Mouse (Mus musculus): ENCODE results near the gene Tbca. TPM values are rescaled to one million over a fixed set of nuclear protein-coding genes. Genes with fewer than 3 reads are reported as not detected.

The Tbca gene
- total and polyA plus RNA-seq, 2 experiments from 2014 or later, result 42.9 to 221 TPM

DNA sequence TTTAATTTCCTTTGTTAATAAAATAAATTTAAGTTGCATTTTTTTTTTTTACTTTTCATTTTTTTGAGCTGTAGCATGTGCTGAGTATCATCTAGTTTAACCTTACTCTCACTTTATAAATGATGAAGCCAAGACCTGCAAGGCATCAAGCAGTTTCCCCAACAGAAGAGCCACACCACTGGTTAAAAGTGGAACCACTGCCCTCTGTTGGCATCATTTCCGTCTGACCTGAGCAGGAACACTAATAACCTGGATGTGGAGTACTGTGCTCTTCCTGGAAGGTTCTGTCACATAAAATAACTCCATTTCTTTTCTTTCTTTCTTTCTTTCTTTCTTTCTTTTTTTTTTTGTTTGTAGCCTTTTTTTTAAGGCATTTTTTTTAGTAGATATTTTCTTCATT is 21.0 kb downstream of the Tbca start:
- no peak overlapping the region for H3K4me3 ChIP-seq (ENCODE audit: low read depth, low read length)
- no peaks in the 10 kb centered on the region for H3K36me3 ChIP-seq (replicated peaks; ENCODE audit: control insufficient read depth, insufficient read depth, low read length)
- H3K27ac ChIP-seq (ENCODE audit: low read depth), result no peak overlapping the region
- H3K4me2 ChIP-seq (ENCODE audit: low read depth, low read length), result no peak overlapping the region
- H3K9ac ChIP-seq (replicated peaks; ENCODE audit: low read depth, low read length), result no peak overlapping the region
- no peak for ATAC-seq (ENCODE audit: insufficient read depth, low read depth)
- TF ChIP-seq EP300 (IDR thresholded peaks at IDR 0.05; ENCODE audit: low read depth), result no peak
- peak; percentile 40 for TF ChIP-seq CTCF (IDR thresholded peaks at IDR 0.05; ENCODE audit: low read depth)
- DNase-seq (ENCODE audit: low spot score), result peak; percentile 20
- H3K9me3 ChIP-seq (replicated peaks; ENCODE audit: control insufficient read depth, low read length), result no peaks in the 10 kb centered on the region
- no peaks in the 10 kb centered on the region for H3K27me3 ChIP-seq (ENCODE audit: control insufficient read depth, insufficient read depth, low read length)
- 52% methylated on average over 1 of the region's 1 CpGs for WGBS
- peaks cover 10% of the 10 kb centered on the region; the same call in 1 of the 2 replicates for H3K4me1 ChIP-seq (ENCODE audit: control insufficient read depth, insufficient read depth)

DNA sequence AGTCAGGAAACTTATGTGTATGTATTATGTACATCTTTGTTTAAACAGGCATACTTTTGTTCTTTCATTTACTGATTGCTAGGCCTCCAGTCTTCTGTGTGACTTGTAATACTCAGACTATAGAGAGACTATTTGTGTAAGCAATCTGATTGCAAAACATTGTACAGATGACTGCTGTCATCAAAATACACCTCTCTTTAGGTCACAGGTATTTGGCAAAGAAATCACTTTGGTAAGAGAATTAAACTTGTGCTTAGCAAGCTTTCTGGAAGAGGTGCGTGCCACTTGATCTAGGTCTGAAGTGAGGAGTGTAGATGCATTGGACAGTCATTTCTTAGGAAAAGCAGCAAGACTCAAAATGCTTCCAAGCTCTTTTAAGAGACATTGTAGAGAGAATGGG is 22.7 kb downstream of the Tbca start:
- Histone ChIP-seq H3K36me3 (replicated peaks; ENCODE audit: control insufficient read depth, insufficient read depth, low read length) (no peaks in the 10 kb centered on the region), H3K4me2 (ENCODE audit: low read depth, low read length) (no peak overlapping the region), H3K9ac (replicated peaks; ENCODE audit: low read depth, low read length) (no peak overlapping the region), H3K27me3 (ENCODE audit: control insufficient read depth, insufficient read depth, low read length) (no peaks in the 10 kb centered on the region), H3K4me1 (ENCODE audit: control insufficient read depth, insufficient read depth) (peaks cover 7% of the 10 kb centered on the region; the same call in 1 of the 2 replicates), H3K27ac (ENCODE audit: low read depth) (no peak overlapping the region), H3K9me3 (replicated peaks; ENCODE audit: control insufficient read depth, low read length) (no peaks in the 10 kb centered on the region), H3K4me3 (ENCODE audit: low read depth, low read length) (no peak overlapping the region)
- TF ChIP-seq EP300 (IDR thresholded peaks at IDR 0.05; ENCODE audit: low read depth) (no peak), CTCF (IDR thresholded peaks at IDR 0.05; ENCODE audit: low read depth) (no peak)
- ATAC-seq (ENCODE audit: insufficient read depth, low read depth) (no peak), DNase-seq (ENCODE audit: low spot score) (no peak)
- 98% methylated on average over 1 of the region's 1 CpGs for WGBS

DNA sequence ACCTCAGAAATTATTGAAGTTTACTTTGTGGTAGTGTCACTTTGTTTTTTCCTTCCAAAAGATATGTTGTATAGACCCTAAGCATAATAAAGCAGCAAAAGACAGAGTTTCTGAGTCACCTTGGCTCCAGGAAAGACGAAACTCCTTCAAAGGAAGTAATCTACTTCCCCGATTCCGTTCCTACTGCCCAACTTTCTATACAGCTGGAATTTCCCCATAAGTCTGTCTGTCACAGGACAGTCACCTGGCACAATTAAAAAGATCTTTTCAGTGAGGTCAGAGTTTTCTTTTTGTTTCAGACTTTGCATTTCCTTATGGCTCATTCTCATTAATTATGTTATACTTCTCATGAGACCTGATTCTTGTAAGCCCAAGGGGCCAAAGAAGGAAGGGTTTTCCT is 25.1 kb downstream of the Tbca start:
- peaks cover 4% of the 10 kb centered on the region; the same call in 1 of the 2 replicates for H3K4me1 ChIP-seq (ENCODE audit: control insufficient read depth, insufficient read depth)
- no peak overlapping the region for H3K4me2 ChIP-seq (ENCODE audit: low read depth, low read length)
- WGBS, result 66% methylated on average over 3 of the region's 3 CpGs
- no peak for TF ChIP-seq CTCF (IDR thresholded peaks at IDR 0.05; ENCODE audit: low read depth)
- no peak for TF ChIP-seq EP300 (IDR thresholded peaks at IDR 0.05; ENCODE audit: low read depth)
- no peaks in the 10 kb centered on the region for H3K27me3 ChIP-seq (ENCODE audit: control insufficient read depth, insufficient read depth, low read length)
- H3K9ac ChIP-seq (replicated peaks; ENCODE audit: low read depth, low read length), result no peak overlapping the region
- no peaks in the 10 kb centered on the region for H3K9me3 ChIP-seq (replicated peaks; ENCODE audit: control insufficient read depth, low read length)
- no peaks in the 10 kb centered on the region for H3K36me3 ChIP-seq (replicated peaks; ENCODE audit: control insufficient read depth, insufficient read depth, low read length)
- ATAC-seq (ENCODE audit: insufficient read depth, low read depth) (no peak), DNase-seq (ENCODE audit: low spot score) (no peak)
- no peak overlapping the region for H3K4me3 ChIP-seq (ENCODE audit: low read depth, low read length)
- no peak overlapping the region for H3K27ac ChIP-seq (ENCODE audit: low read depth)

DNA sequence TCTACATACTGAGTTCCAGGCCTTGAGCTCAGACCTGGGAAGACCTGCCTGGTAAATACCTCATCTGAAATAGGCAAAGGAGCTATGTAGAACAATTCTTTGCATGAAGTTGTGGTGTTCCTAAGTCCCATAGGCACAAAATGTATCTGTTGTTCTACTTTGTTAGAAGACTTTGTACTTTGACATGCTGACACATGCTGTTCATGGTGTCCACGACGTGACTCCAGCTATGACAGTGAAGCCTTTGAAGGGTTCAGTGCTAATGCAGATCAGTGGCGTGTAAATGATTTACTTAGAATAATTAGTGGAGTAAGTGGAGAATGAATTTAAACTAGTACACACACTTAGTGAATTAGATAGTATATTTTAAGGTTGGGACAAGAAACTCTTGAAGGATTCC is 31.8 kb downstream of the Tbca start:
- DNase-seq (ENCODE audit: low spot score), result no peak
- Histone ChIP-seq H3K4me1 (ENCODE audit: control insufficient read depth, insufficient read depth) (peaks cover 4% of the 10 kb centered on the region; the same call in 1 of the 2 replicates), H3K4me2 (ENCODE audit: low read depth, low read length) (no peak overlapping the region), H3K4me3 (ENCODE audit: low read depth, low read length) (no peak overlapping the region), H3K9me3 (replicated peaks; ENCODE audit: control insufficient read depth, low read length) (no peaks in the 10 kb centered on the region), H3K27me3 (ENCODE audit: control insufficient read depth, insufficient read depth, low read length) (no peaks in the 10 kb centered on the region), H3K36me3 (replicated peaks; ENCODE audit: control insufficient read depth, insufficient read depth, low read length) (no peaks in the 10 kb centered on the region), H3K27ac (ENCODE audit: low read depth) (no peak overlapping the region), H3K9ac (replicated peaks; ENCODE audit: low read depth, low read length) (no peak overlapping the region)
- ATAC-seq (ENCODE audit: insufficient read depth, low read depth), result no peak
- no peak for TF ChIP-seq EP300 (IDR thresholded peaks at IDR 0.05; ENCODE audit: low read depth)
- no peak for TF ChIP-seq CTCF (IDR thresholded peaks at IDR 0.05; ENCODE audit: low read depth)
- 80% methylated on average over 3 of the region's 3 CpGs for WGBS

DNA sequence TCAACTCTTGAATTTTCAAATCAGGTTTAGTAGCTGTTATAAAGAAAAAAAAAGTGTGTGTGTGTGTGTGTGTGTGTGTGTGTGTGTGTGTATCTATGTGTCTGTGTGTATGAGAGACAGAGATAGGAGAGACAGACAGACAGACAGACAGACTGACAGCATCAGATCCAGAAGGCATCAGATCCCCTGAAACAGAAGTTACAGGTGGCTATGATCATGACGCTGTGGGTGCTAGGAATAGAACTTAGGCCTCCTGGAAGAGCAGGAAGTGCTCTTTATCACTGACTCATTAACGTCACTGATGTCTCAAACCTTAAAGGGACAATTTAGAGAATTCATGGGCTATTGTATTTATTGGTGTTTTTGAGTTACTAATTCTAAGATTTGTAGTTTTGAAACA is 32.2 kb downstream of the Tbca start:
- whole genome bisulfite sequencing, result 33% methylated on average over 2 of the region's 2 CpGs
- Histone ChIP-seq H3K4me3 (ENCODE audit: low read depth, low read length) (no peak overlapping the region), H3K27ac (ENCODE audit: low read depth) (no peak overlapping the region), H3K9ac (replicated peaks; ENCODE audit: low read depth, low read length) (no peak overlapping the region), H3K36me3 (replicated peaks; ENCODE audit: control insufficient read depth, insufficient read depth, low read length) (no peaks in the 10 kb centered on the region), H3K9me3 (replicated peaks; ENCODE audit: control insufficient read depth, low read length) (no peaks in the 10 kb centered on the region), H3K4me1 (ENCODE audit: control insufficient read depth, insufficient read depth) (peaks cover 4% of the 10 kb centered on the region; the same call in 1 of the 2 replicates), H3K4me2 (ENCODE audit: low read depth, low read length) (no peak overlapping the region), H3K27me3 (ENCODE audit: control insufficient read depth, insufficient read depth, low read length) (no peaks in the 10 kb centered on the region)
- ATAC-seq (ENCODE audit: insufficient read depth, low read depth) (no peak), DNase-seq (ENCODE audit: low spot score) (no peak)
- TF ChIP-seq CTCF (IDR thresholded peaks at IDR 0.05; ENCODE audit: low read depth) (no peak), EP300 (IDR thresholded peaks at IDR 0.05; ENCODE audit: low read depth) (no peak)

DNA sequence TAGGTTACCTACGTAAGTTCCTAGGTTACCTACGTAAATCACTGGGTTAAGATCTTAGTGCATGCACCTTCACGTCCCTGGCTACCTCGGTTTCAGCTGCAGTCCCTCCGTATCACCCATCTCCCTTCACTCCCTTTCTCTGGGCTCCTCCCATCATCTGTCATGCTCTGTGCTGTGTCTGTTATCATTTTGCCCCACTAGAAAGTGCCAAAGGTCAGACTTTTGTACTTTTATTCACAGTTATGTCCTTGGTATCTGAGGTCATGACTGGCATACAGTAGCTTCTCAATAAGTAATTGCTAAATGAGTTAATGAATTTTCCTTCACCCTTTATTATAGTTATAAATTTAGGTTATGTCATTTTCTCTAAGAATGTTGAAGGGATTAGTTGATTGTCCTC is 37.7 kb downstream of the Tbca start:
- DNase-seq (ENCODE audit: low spot score), result no peak
- H3K9me3 ChIP-seq (replicated peaks; ENCODE audit: control insufficient read depth, low read length), result no peaks in the 10 kb centered on the region
- H3K36me3 ChIP-seq (replicated peaks; ENCODE audit: control insufficient read depth, insufficient read depth, low read length), result no peaks in the 10 kb centered on the region
- no peak overlapping the region for H3K4me3 ChIP-seq (ENCODE audit: low read depth, low read length)
- H3K9ac ChIP-seq (replicated peaks; ENCODE audit: low read depth, low read length), result no peak overlapping the region
- H3K27me3 ChIP-seq (ENCODE audit: control insufficient read depth, insufficient read depth, low read length), result no peaks in the 10 kb centered on the region
- H3K27ac ChIP-seq (ENCODE audit: low read depth), result no peak overlapping the region
- 73% methylated on average over 5 of the region's 5 CpGs for WGBS
- ATAC-seq (ENCODE audit: insufficient read depth, low read depth), result no peak
- peaks cover 14% of the 10 kb centered on the region; the same call in 1 of the 2 replicates for H3K4me1 ChIP-seq (ENCODE audit: control insufficient read depth, insufficient read depth)
- H3K4me2 ChIP-seq (ENCODE audit: low read depth, low read length), result no peak overlapping the region
- TF ChIP-seq CTCF (IDR thresholded peaks at IDR 0.05; ENCODE audit: low read depth), result no peak
- TF ChIP-seq EP300 (IDR thresholded peaks at IDR 0.05; ENCODE audit: low read depth), result no peak
